In the genomic region with DNA sequence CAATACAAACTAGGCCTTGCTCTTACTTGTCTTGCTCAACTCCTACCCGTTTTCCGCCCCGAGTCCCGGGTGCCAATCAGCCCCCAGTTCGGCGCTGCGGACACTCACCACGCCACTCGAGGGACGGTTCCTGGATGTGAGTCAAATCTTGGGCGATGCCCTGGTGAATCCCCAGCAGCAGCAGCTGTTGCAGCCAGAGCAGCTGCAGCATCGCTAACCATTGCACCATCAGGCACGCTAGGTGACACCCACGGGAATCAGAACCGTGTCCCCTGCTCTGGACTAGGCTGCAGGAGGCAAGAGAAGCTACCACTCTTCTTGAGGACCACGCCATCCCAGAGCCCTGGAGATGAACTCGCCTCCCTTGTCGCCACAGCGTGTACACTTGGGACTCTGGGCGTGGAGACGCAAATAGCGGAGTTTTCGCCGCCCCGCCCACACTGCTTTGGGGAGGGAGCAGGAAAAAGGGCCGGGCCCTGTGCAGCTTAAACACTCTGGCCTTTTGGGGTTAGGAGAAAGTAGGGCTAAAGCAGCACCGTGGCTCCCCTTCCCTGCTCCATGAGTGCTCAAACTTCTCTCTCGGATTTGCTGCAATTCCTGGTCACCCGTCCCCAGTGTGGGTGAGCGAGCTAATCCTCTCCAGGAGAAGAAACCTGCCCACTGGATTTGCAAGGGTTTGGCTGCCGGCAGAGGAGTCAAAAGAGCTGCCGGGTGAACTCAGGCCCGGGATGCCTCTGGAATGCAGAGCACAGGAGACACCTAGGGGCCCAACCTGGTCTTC, we compare ENCODE assay signal across 8 mouse cellular contexts. TPM values are rescaled to one million over a fixed set of nuclear protein-coding genes. Genes with fewer than 3 reads are reported as not detected.
DNase-seq lines count a peak whose midpoint lies in the region; ATAC-seq and TF ChIP-seq lines count a peak whose summit lies in the region.

A gene (minus strand): TSS at position 407 of the 781 bp plus-strand sequence.

- TF ChIP-seq POLR2A in embryonic fibroblast, embryonic 13.5 days (IDR thresholded peaks at IDR 0.05; ENCODE audit: low read depth, low read length) = peak; percentile 64

- peak; percentile 75 for ATAC-seq in heart, postnatal 0 days (ENCODE audit: insufficient read depth, low read depth)
- peak; percentile 67 for ATAC-seq in megakaryocyte, adult 5-6 weeks (ENCODE audit: poor library complexity, severe bottlenecking)
- ATAC-seq in stomach, embryonic 14.5 days (ENCODE audit: insufficient number of reproducible peaks, insufficient read depth, low FRiP score, low read depth) = peak; percentile 73; the same call in 1 of the 2 replicates

- peak within 1 kb of the TSS; percentile 73 for H3K4me3 ChIP-seq in E14TG2a.4 (replicated peaks; ENCODE audit: low read length)
- peak within 1 kb of the TSS; percentile 20 for H3K4me3 ChIP-seq in embryonic fibroblast, embryonic 13.5 days (ENCODE audit: insufficient read depth, low read length)
- H3K4me3 ChIP-seq in heart, postnatal 0 days (ENCODE audit: low read depth, low read length) = peak within 1 kb of the TSS; percentile 51
- H3K4me3 ChIP-seq in stomach, embryonic 14.5 days (ENCODE audit: low read depth, low read length) = peak within 1 kb of the TSS; percentile 39

- H3K4me1 ChIP-seq in E14TG2a.4 (replicated peaks; ENCODE audit: low read depth, low read length) = peaks cover 18% of the 10 kb centered on the region
- H3K4me1 ChIP-seq in embryonic fibroblast, embryonic 13.5 days (ENCODE audit: control insufficient read depth, insufficient read depth, low read length) = peaks cover 6% of the 10 kb centered on the region; the same call in 1 of the 2 replicates
- peaks cover 20% of the 10 kb centered on the region for H3K4me1 ChIP-seq in heart, postnatal 0 days (ENCODE audit: control insufficient read depth, insufficient read depth)
- 0 out of 2 replicates have a peak, but pooled peaks cover 3% of the 10 kb centered on the region for H3K4me1 ChIP-seq in stomach, embryonic 14.5 days (ENCODE audit: control insufficient read depth, insufficient read depth, low read length)

- peak within 1 kb of the TSS; percentile 82 for H3K4me2 ChIP-seq in heart, postnatal 0 days (ENCODE audit: low read depth, low read length)
- peak within 1 kb of the TSS; percentile 75 for H3K4me2 ChIP-seq in stomach, embryonic 14.5 days (replicated peaks; ENCODE audit: low read depth, low read length)

- peak; percentile 13 to 16 for DNase-seq in adrenal gland, postnatal 4 days (ENCODE audit: low spot score in 2 of 2)
- peak; percentile 27 for DNase-seq in heart, postnatal 0 days (ENCODE audit: low spot score)
- DNase-seq in kidney, postnatal 25 days = peak; percentile 76 to 82
- no peak for DNase-seq in MN1 (ENCODE audit: low spot score)

- 3% methylated on average over 33 of the region's 33 CpGs for WGBS in heart, postnatal 0 days
- 3% methylated on average over 33 of the region's 33 CpGs for WGBS in stomach, embryonic 14.5 days

- TF ChIP-seq EP300 in heart, postnatal 0 days (IDR thresholded peaks at IDR 0.05; ENCODE audit: low read depth) = no peak

- H3K27ac ChIP-seq in embryonic fibroblast, embryonic 13.5 days (ENCODE audit: insufficient read depth, low read length) = no peak within 1 kb of the TSS
- no peak within 1 kb of the TSS for H3K27ac ChIP-seq in heart, postnatal 0 days (ENCODE audit: low read depth)
- H3K27ac ChIP-seq in stomach, embryonic 14.5 days (ENCODE audit: low read length) = no peak within 1 kb of the TSS

- H3K27me3 ChIP-seq in E14TG2a.4 (ENCODE audit: insufficient read depth, low read length) = peaks cover 10% of the 10 kb centered on the region; the same call in 1 of the 2 replicates
- H3K27me3 ChIP-seq in heart, postnatal 0 days (ENCODE audit: control insufficient read depth, insufficient read depth, low read length) = no peaks in the 10 kb centered on the region
- H3K27me3 ChIP-seq in stomach, embryonic 14.5 days (ENCODE audit: control insufficient read depth, insufficient read depth, low read length) = no peaks in the 10 kb centered on the region

- H3K36me3 ChIP-seq in E14TG2a.4 (ENCODE audit: insufficient read depth, low read length) = no peaks in the 10 kb centered on the region
- H3K36me3 ChIP-seq in heart, postnatal 0 days (replicated peaks; ENCODE audit: control insufficient read depth, insufficient read depth, low read length) = no peaks in the 10 kb centered on the region
- no peaks in the 10 kb centered on the region for H3K36me3 ChIP-seq in stomach, embryonic 14.5 days (ENCODE audit: control insufficient read depth, insufficient read depth, low read length)

- H3K9ac ChIP-seq in heart, postnatal 0 days (replicated peaks; ENCODE audit: low read depth, low read length) = peak within 1 kb of the TSS; percentile 55
- H3K9ac ChIP-seq in stomach, embryonic 14.5 days (replicated peaks; ENCODE audit: low read depth, low read length) = no peak within 1 kb of the TSS; the same call in 1 of the 2 replicates

- TF ChIP-seq CTCF in E14TG2a.4 (conservative IDR thresholded peaks at IDR 0.05; ENCODE audit: low read length) = no peak
- no peak for TF ChIP-seq CTCF in embryonic fibroblast, embryonic 13.5 days (IDR thresholded peaks at IDR 0.05; ENCODE audit: borderline replicate concordance, insufficient read depth, low read length)
- no peak for TF ChIP-seq CTCF in heart, postnatal 0 days (IDR thresholded peaks at IDR 0.05; ENCODE audit: low read depth)

- no peaks in the 10 kb centered on the region for H3K9me3 ChIP-seq in E14TG2a.4 (ENCODE audit: low read length)
- H3K9me3 ChIP-seq in heart, postnatal 0 days (replicated peaks; ENCODE audit: control insufficient read depth, low read length) = no peaks in the 10 kb centered on the region
- H3K9me3 ChIP-seq in stomach, embryonic 14.5 days (ENCODE audit: control insufficient read depth, low read depth, low read length) = no peaks in the 10 kb centered on the region

RNA-seq across cellular contexts. Expression of the gene that starts here (rescaled TPM):
- total RNA-seq in adrenal gland, postnatal 4 days (2021) = 1 to 10 TPM; 3.0 to 3.1 TPM
- 7.9 and 12.7 TPM in 2 replicates for polyA plus RNA-seq in embryonic fibroblast, embryonic 13.5 days (2011; ENCODE audit: insufficient read length, low read depth, missing spikeins)
- 0.39 and 0.61 TPM in 2 replicates for total RNA-seq in heart, postnatal 0 days (2014; rRNA removed; ENCODE audit: low replicate concordance)
- polyA plus RNA-seq in heart, postnatal 0 days (2015; fragmentation: Nextera tagmentation; extraction: Ambion mirVana) = 0.63 and 1.00 TPM in 2 replicates
- total RNA-seq in megakaryocyte, adult 5-6 weeks (2015) = not detected in 2 replicates
- not detected in 2 replicates for total RNA-seq in megakaryocyte, adult 5-6 weeks (2017)
- polyA plus RNA-seq in stomach, embryonic 14.5 days (2014; fragmentation: Nextera tagmentation; extraction: Ambion mirVana) = 2.6 and 3.8 TPM in 2 replicates

Comparison
In these comparisons a context has a peak if more than half of its experiments do, and no peak if none do; other contexts are left out.
1. Peak in DNase-seq, ATAC-seq, H3K4me3 ChIP-seq, H3K9ac ChIP-seq and H3K4me2 ChIP-seq in heart, postnatal 0 days; RNA of the gene not detected or under 1 TPM.
2. Peak in ATAC-seq in megakaryocyte, adult 5-6 weeks; RNA of the gene not detected or under 1 TPM.
3. H3K4me3 ChIP-seq: peak in every context shown above with its lines; median percentile 73 in E14TG2a.4; 51 in heart, postnatal 0 days; 39 in stomach, embryonic 14.5 days; 20 in embryonic fibroblast, embryonic 13.5 days.